Mouse (Mus musculus): ENCODE measurements around the gene Tgm4. TPM values are rescaled to one million over a fixed set of nuclear protein-coding genes. Genes with fewer than 3 reads are reported as not detected.

Tgm4 gene
- polyA plus RNA-seq (2015; fragmentation: Nextera tagmentation; extraction: Ambion mirVana) = 0.13 and 0.32 TPM in 2 replicates

DNA sequence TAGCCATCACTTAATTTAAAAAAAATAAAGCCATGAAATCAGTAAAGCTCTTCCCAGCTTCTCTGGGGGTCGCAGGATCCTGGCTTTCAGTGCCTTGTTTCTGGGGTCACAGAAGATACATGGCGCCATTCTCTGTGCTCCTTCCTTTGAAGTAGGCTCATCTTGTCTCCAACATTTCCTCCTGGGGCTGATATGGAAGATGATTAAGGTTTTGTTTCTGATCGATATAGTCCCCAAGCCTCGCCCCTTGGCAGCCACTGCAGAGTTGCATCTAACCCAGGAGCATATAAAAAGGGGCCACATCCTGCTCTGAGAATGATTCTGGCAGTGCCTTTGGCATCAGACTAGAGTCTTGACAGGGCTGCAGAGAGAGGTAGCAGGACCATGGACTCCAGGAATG lies at the start of gene Tgm4:
Gene Tgm4 (plus strand): TSS at position 301 of the 400 bp plus-strand sequence.

DNA sequence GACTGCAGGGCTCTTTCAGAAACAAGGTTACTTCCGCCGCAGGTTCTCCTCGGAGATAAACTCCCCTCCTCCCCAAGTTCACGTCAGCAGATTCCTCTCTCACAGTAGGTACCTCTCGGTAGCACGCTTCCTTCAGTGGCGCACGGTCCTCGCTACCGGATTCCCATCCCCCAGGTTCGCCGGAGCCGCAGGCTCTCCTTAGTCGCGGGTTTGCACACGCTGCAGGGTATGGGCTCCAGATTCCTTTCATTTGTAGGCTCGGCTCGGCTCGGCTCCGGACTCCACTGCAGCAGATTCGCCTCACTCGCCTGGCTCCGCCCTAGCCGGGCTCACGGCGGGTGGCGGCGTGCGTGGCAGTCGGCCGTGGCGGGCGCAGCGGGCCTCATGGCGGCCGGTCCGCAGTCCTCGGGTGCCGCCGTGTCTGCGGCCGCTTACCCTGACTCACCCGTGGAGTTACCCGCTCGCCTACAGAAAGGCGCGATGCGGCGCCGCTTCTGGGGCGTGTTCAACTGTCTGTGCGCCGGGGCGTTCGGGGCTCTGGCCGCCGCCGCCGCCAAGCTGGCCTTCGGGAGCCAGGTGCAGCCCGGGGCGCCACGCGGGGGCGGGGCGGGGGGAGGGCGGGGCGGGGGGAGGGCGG lies 13.4 kb upstream of the Tgm4 start, which contains the start of gene Tmem42:
Gene Tmem42 (plus strand): TSS at position 332 of the 637 bp plus-strand sequence.

DNA sequence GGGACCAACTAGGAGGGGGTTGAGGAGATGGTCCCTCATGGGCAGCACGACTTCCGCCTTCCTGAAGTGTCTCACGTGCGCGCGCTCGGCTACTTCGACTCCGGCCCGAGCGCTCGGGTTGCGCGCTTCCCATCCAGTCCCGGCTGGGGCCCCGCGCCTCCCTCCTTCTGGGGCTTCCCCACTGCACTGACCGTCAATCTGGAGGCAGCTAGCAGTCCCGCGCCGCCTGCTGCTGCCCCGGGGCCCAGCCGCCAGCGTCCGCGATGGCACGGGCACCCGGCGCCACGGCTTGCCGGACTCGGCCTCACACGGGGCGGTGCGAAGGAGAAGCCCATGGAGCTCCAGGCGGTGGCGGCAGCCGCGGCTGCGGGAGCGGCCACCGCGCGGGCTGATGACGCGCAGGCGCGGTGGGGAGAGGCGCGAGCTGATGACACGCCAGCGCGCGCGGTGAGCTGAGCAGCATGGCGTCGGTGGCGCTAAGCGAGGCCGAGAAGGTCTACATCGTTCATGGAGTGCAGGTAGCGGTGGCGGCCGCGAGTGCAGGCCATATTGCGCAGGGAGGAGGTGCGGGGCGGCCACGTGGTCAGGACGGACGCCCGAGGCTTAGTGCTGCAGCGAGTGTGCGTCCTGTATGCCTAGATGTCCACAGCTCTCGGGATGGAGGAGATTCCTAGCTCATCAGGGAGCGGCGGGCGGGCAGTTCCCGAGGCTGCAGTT lies 78.4 kb downstream of the Tgm4 start, which contains the start of the genes Zdhhc3 and Exosc7:
Gene Zdhhc3 (minus strand): TSS at position 401 of the 717 bp plus-strand sequence.
Gene Exosc7 (plus strand): TSS at position 411 of the 717 bp plus-strand sequence.

Other genes with a start within 250 kb of the Tgm4 start
- 2.5 and 3.5 TPM in 2 replicates for gene Tcaim, start 229.2 kb upstream of the Tgm4 start, polyA plus RNA-seq (2015; fragmentation: Nextera tagmentation; extraction: Ambion mirVana)
- 0.20 TPM in 1 of 2 replicates, not detected in the other for gene Gm35549, start 190.7 kb upstream of the Tgm4 start, polyA plus RNA-seq (2015; fragmentation: Nextera tagmentation; extraction: Ambion mirVana)
- 18.0 and 20.4 TPM in 2 replicates for gene Zfp445, start 168.7 kb upstream of the Tgm4 start, polyA plus RNA-seq (2015; fragmentation: Nextera tagmentation; extraction: Ambion mirVana)
- gene Zkscan7, start 149.0 kb upstream of the Tgm4 start, polyA plus RNA-seq (2015; fragmentation: Nextera tagmentation; extraction: Ambion mirVana) = 0.61 and 1.5 TPM in 2 replicates
- 3.2 and 4.3 TPM in 2 replicates for gene Zfp105, start 111.7 kb upstream of the Tgm4 start, polyA plus RNA-seq (2015; fragmentation: Nextera tagmentation; extraction: Ambion mirVana)
- gene 1110059G10Rik, start 83.7 kb upstream of the Tgm4 start, polyA plus RNA-seq (2015; fragmentation: Nextera tagmentation; extraction: Ambion mirVana) = 32.3 and 33.2 TPM in 2 replicates
- gene Kif15, start 83.7 kb upstream of the Tgm4 start, polyA plus RNA-seq (2015; fragmentation: Nextera tagmentation; extraction: Ambion mirVana) = 50.3 and 53.2 TPM in 2 replicates
- 10.9 and 12.0 TPM in 2 replicates for gene Tmem42, start 13.4 kb upstream of the Tgm4 start, polyA plus RNA-seq (2015; fragmentation: Nextera tagmentation; extraction: Ambion mirVana)
- gene Zdhhc3, start 78.5 kb downstream of the Tgm4 start, polyA plus RNA-seq (2015; fragmentation: Nextera tagmentation; extraction: Ambion mirVana) = 38.8 and 40.5 TPM in 2 replicates
- gene Exosc7, start 78.5 kb downstream of the Tgm4 start, polyA plus RNA-seq (2015; fragmentation: Nextera tagmentation; extraction: Ambion mirVana) = 81.6 and 89.4 TPM in 2 replicates
- gene Clec3b, start 116.2 kb downstream of the Tgm4 start, polyA plus RNA-seq (2015; fragmentation: Nextera tagmentation; extraction: Ambion mirVana) = 3.2 and 4.6 TPM in 2 replicates
- 0.08 TPM in 1 of 2 replicates, not detected in the other for gene Cdcp1, start 181.3 kb downstream of the Tgm4 start, polyA plus RNA-seq (2015; fragmentation: Nextera tagmentation; extraction: Ambion mirVana)
- gene Tmem158, start 226.0 kb downstream of the Tgm4 start, polyA plus RNA-seq (2015; fragmentation: Nextera tagmentation; extraction: Ambion mirVana) = 3.6 and 3.9 TPM in 2 replicates

Data from spleen, postnatal 0 days (tissue).